Mouse (Mus musculus) cerebellum, postnatal 25 days (tissue): ENCODE measurements around the gene Polr3b.
A peak's percentile ranks its signal among the peaks of the same experiment; 100 is the strongest.

ENCODE experiments used
- DNase-seq, 2 experiments: peaks; one replicate each; pipeline ENCODE4 v3.0.0; 2021; ENCODE audit warnings: mixed read lengths in 2 of 2

Gene Polr3b

GRCm38 (mm10) chr10:84621826-84622790 is at the start of gene Polr3b:
Gene Polr3b, plus strand, starts transcription at chr10:84622292.
- DNase-seq: peak; percentile 95 to 96

GRCm38 (mm10) chr10:84573671-84574420 is 48.2 kb upstream of the Polr3b start:
- no peak for DNase-seq

GRCm38 (mm10) chr10:84576029-84576394 is 46.1 kb upstream of the Polr3b start:
- DNase-seq: no peak

- DNase-seq: peak; percentile 95 to 96
Measured at GRCm38 (mm10) chr10:84576395-84577070, 45.6 kb upstream of the Polr3b start, which contains the start of gene Tcp11l2. Gene Tcp11l2, plus strand, starts transcription at chr10:84576626.

GRCm38 (mm10) chr10:84577071-84577727 is 44.9 kb upstream of the Polr3b start:
- DNase-seq: peak; percentile 81 to 86

GRCm38 (mm10) chr10:84578738-84579137 is 43.4 kb upstream of the Polr3b start:
- DNase-seq: no peak

- DNase-seq: no peak
Measured at GRCm38 (mm10) chr10:84579527-84579926, 42.6 kb upstream of the Polr3b start.

GRCm38 (mm10) chr10:84581191-84581590 is 40.9 kb upstream of the Polr3b start:
- no peak for DNase-seq

- DNase-seq: no peak
Measured at GRCm38 (mm10) chr10:84582236-84582635, 39.9 kb upstream of the Polr3b start.

- no peak for DNase-seq
Measured at GRCm38 (mm10) chr10:84584451-84585293, 37.4 kb upstream of the Polr3b start.

GRCm38 (mm10) chr10:84585294-84585650 is 36.8 kb upstream of the Polr3b start:
- DNase-seq: no peak

- DNase-seq: no peak
Measured at GRCm38 (mm10) chr10:84590956-84591355, 31.1 kb upstream of the Polr3b start.

GRCm38 (mm10) chr10:84591640-84592148 is 30.4 kb upstream of the Polr3b start:
- no peak for DNase-seq

GRCm38 (mm10) chr10:84592745-84593144 is 29.3 kb upstream of the Polr3b start:
- DNase-seq: no peak

GRCm38 (mm10) chr10:84597127-84597785 is 24.8 kb upstream of the Polr3b start:
- DNase-seq: no peak

- DNase-seq: no peak
Measured at GRCm38 (mm10) chr10:84598172-84598571, 23.9 kb upstream of the Polr3b start.

GRCm38 (mm10) chr10:84600136-84600535 is 22.0 kb upstream of the Polr3b start:
- DNase-seq: no peak

- no peak for DNase-seq
Measured at GRCm38 (mm10) chr10:84604335-84604734, 17.8 kb upstream of the Polr3b start.

GRCm38 (mm10) chr10:84608361-84608760 is 13.7 kb upstream of the Polr3b start:
- DNase-seq: no peak

- DNase-seq: no peak
Measured at GRCm38 (mm10) chr10:84610324-84610723, 11.8 kb upstream of the Polr3b start.

GRCm38 (mm10) chr10:84610783-84611182 is 11.3 kb upstream of the Polr3b start:
- no peak for DNase-seq
